Mouse (Mus musculus) liver, embryonic 13.5 days (tissue): Measurements from ENCODE around the gene Fetub. TPM values are rescaled to one million over a fixed set of nuclear protein-coding genes. Genes with fewer than 3 reads are reported as not detected.
"Not testable (repeated sequence)": the region's sequence is repeated elsewhere in the genome, so short reads cannot be mapped to it uniquely, and the experiment has no call there.

Experiments used
- ATAC-seq: fragments of 200-750 bp; cut with Nextera tagmentation; 2 replicates; pipeline ENCODE4 v1.8.0; 2017; ENCODE audit warnings: low read depth, mild to moderate bottlenecking, moderate number of reproducible peaks, moderate library complexity
- DNase-seq: peaks from one replicate; pipeline ENCODE4 v3.0.0; 2022
- H3K27ac ChIP-seq: fragments of 300-500 bp; sonication (generic); 2 replicates; pipeline ENCODE4 v1.5.1; 2015; ENCODE audit warnings: moderate library complexity, mild to moderate bottlenecking, inconsistent platforms
- H3K27me3 ChIP-seq: fragments of 300-500 bp; sonication (generic); 2 replicates; pipeline ENCODE4 v1.6.1; 2015; ENCODE audit warnings: mild to moderate bottlenecking, inconsistent platforms
- H3K36me3 ChIP-seq: fragments of 300-500 bp; sonication (generic); 2 replicates; pipeline ENCODE4 v1.6.1; 2015; ENCODE audit warnings: mild to moderate bottlenecking, inconsistent platforms
- H3K4me1 ChIP-seq: fragments of 300-500 bp; sonication (generic); replicated peaks from 2 replicates; pipeline ENCODE4 v1.6.1; 2015; ENCODE audit warnings: inconsistent platforms
- H3K4me2 ChIP-seq: fragments of 300-500 bp; sonication (generic); 2 replicates; pipeline ENCODE4 v1.6.1; 2015; ENCODE audit warnings: inconsistent platforms, mild to moderate bottlenecking, moderate library complexity
- H3K4me3 ChIP-seq: fragments of 300-500 bp; sonication (generic); replicated peaks from 2 replicates; pipeline ENCODE4 v1.5.1; 2015; ENCODE audit warnings: mild to moderate bottlenecking, inconsistent platforms
- H3K9ac ChIP-seq: fragments of 300-500 bp; sonication (generic); 2 replicates; pipeline ENCODE4 v1.6.1; 2015; ENCODE audit warnings: mild to moderate bottlenecking, inconsistent platforms
- H3K9me3 ChIP-seq: fragments of 300-500 bp; sonication (generic); replicated peaks from 2 replicates; pipeline ENCODE4 v1.6.1; 2016; ENCODE audit warnings: inconsistent platforms
- WGBS: fragments of 180-500 bp; shearing (Covaris S2); methylation state at CpG from one replicate; pipeline ENCODE4 v1.1.7; 2015; ENCODE audit not compliant: insufficient replicate concordance; 5-methylcytosine and 5-hydroxymethylcytosine counted together
- polyA plus RNA-seq: library from polyadenylated mRNA; unstranded; fragments of >200 nt; fragmentation: Nextera tagmentation; extraction: Ambion mirVana; gene quantifications from 2 replicates; pipeline ENCODE4 v1.2.1, GENCODE M21; 2015

Fetub gene
- polyA plus RNA-seq, 1 experiment from 2014 or later, result 0.86 TPM

DNA sequence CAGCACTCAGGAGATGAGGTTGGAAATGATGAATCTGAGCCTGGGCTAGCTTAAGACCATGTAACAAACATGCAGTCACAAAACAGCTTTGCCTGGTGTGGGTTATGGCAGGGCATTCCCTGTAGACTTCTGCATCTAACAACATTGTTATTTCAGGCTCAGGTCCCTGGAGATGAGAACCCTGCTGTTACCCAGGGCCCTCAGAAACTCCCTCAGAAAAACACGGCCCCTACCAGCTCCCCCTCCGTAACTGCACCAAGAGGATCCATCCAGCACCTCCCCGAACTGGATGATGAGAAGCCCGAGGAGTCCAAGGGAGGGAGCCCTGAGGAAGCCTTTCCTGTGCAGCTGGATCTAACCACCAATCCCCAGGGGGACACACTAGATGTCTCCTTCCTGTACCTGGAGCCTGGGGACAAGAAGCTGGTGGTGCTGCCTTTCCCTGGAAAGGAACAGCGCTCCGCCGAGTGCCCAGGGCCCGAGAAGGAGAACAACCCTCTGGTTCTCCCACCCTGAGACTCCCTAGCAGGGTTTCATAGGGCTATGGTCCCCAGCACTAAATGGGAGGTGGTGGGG is 21.1 kb downstream of the Fetub start:
- H3K27ac ChIP-seq, result no peak overlapping the region
- no peak for ATAC-seq

GRCm38 (mm10) chr16:22941825-22942476 is 23.8 kb downstream of the Fetub start:
- not testable (repeated sequence) for H3K4me3 ChIP-seq, H3K27me3 ChIP-seq, DNase-seq, ATAC-seq, H3K9ac ChIP-seq, H3K4me2 ChIP-seq, H3K27ac ChIP-seq, H3K9me3 ChIP-seq, H3K4me1 ChIP-seq, H3K36me3 ChIP-seq

More for the DNA sequence above, 21.1 kb downstream of the Fetub start:
- Histone ChIP-seq H3K4me1 (no peaks in the 10 kb centered on the region), H3K9ac (no peak overlapping the region), H3K27me3 (no peaks in the 10 kb centered on the region), H3K36me3 (no peaks in the 10 kb centered on the region), H3K4me2 (no peak overlapping the region), H3K4me3 (no peak overlapping the region), H3K9me3 (no peaks in the 10 kb centered on the region)
- WGBS, result 67% methylated on average over 8 of the region's 8 CpGs
- DNase-seq, result no peak

- no peak overlapping the region for H3K9ac ChIP-seq
- no peaks in the 10 kb centered on the region for H3K9me3 ChIP-seq
- no peak for DNase-seq
- H3K27me3 ChIP-seq, result no peaks in the 10 kb centered on the region
- peaks cover 5% of the 10 kb centered on the region; the same call in 1 of the 2 replicates for H3K4me1 ChIP-seq
- ATAC-seq, result no peak
- no peak overlapping the region for H3K27ac ChIP-seq
- H3K4me2 ChIP-seq, result no peak overlapping the region
- WGBS, result 66% methylated on average over 2 of the region's 2 CpGs
- H3K4me3 ChIP-seq, result no peak overlapping the region
- no peaks in the 10 kb centered on the region for H3K36me3 ChIP-seq
Observed at GRCm38 (mm10) chr16:22947371-22947770, 29.2 kb downstream of the Fetub start.

DNA sequence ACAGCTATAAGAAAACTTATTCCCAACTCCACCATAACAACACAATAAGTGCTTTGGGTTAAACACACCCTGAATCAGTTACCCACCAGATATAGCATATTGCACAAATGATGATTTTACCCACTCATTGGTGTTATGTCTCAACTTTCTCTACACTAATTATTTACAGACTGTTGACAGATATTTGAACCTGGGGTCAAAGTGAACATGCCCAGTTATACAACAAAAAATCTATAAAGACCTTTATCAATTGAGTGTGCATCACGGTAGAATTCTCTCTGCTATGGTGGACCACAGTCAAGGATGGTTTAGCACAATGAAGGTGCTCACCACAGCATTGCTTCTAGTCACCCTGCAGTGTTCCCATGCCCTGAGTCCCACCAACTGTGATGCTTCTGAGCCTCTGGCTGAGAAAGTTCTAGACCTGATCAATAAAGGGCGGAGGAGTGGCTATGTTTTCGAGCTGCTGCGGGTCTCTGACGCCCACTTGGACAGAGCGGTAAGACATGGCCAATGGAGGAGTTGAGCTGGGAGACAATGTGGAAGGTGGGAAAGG is 32.8 kb downstream of the Fetub start, which contains the start of gene Hrg:
Hrg (plus strand) TSS at position 233 of the 556 bp plus-strand sequence.
- 80% methylated on average over 6 of the region's 6 CpGs for WGBS
- ATAC-seq, result no peak
- no peak within 1 kb of the TSS for H3K4me3 ChIP-seq
- no peaks in the 10 kb centered on the region for H3K36me3 ChIP-seq
- H3K9me3 ChIP-seq, result no peaks in the 10 kb centered on the region
- no peak within 1 kb of the TSS for H3K27ac ChIP-seq
- H3K9ac ChIP-seq, result no peak within 1 kb of the TSS
- H3K4me1 ChIP-seq, result peaks cover 5% of the 10 kb centered on the region; the same call in 1 of the 2 replicates
- no peak for DNase-seq
- no peak within 1 kb of the TSS for H3K4me2 ChIP-seq
- H3K27me3 ChIP-seq, result no peaks in the 10 kb centered on the region

DNA sequence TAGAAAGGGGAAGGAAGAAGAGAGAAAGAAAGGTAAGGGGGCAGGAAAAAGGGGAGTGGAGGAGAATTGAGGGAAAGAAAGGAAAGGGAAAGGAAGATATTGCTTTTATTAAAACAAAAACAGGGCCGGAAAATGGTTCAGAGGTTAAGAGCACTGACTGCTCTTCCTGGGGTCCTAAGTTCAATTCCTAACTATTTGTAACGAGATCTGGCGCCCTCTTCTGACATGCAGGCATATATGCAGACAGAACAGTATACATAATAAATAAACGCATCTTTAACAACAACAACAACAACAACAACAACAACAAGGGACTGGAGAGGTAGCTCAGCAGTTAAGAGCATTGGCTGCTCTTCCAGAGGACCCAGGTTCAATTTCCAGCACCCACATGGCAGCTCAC is 34.9 kb downstream of the Fetub start:
- Histone ChIP-seq H3K4me2 (no peak overlapping the region), H3K4me3 (no peak overlapping the region), H3K9me3 (no peaks in the 10 kb centered on the region), H3K4me1 (peaks cover 5% of the 10 kb centered on the region; the same call in 1 of the 2 replicates), H3K9ac (no peak overlapping the region), H3K27ac (no peak overlapping the region), H3K27me3 (no peaks in the 10 kb centered on the region), H3K36me3 (no peaks in the 10 kb centered on the region)
- 17% methylated on average over 4 of the region's 4 CpGs for WGBS
- ATAC-seq, result no peak
- DNase-seq, result no peak

DNA sequence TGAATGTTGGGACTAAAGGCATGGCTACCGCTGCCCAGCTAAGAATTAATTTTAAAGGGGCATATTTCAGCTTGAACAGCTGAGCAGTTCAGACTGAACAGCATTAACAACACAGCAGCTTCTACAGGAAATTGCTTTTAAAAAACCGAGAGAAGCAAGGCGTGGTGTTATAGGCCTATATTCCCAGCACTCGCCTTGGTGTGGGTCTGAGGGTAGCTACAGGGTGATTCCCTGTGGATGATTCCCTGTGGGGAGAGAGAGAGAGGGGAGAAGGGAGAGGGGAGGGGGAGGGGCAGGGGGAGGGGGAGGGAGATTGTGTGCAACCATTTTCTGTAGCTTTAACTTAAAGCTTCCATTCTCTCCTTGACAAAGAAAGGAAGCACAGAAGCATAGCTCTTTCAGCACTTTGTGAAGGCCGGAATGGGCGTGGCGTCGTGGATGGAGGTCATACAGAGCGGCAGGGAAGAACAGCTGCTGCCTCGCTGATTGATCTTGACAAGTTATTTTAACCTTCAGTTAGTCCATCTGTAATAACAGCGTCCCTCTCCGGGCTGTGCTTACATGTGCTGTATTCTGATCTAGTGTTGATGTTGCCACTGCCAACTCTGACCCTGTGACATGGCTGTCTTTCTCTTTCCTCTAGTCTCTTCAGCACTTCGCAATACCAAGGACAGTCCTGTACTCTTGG is 37.4 kb downstream of the Fetub start:
- H3K4me2 ChIP-seq, result no peak overlapping the region
- peaks cover 5% of the 10 kb centered on the region; the same call in 1 of the 2 replicates for H3K4me1 ChIP-seq
- no peak for ATAC-seq
- H3K9ac ChIP-seq, result no peak overlapping the region
- H3K4me3 ChIP-seq, result no peak overlapping the region
- no peak for DNase-seq
- no peaks in the 10 kb centered on the region for H3K36me3 ChIP-seq
- H3K27ac ChIP-seq, result no peak overlapping the region
- H3K9me3 ChIP-seq, result no peaks in the 10 kb centered on the region
- WGBS, result 61% methylated on average over 13 of the region's 13 CpGs
- no peaks in the 10 kb centered on the region for H3K27me3 ChIP-seq

DNA sequence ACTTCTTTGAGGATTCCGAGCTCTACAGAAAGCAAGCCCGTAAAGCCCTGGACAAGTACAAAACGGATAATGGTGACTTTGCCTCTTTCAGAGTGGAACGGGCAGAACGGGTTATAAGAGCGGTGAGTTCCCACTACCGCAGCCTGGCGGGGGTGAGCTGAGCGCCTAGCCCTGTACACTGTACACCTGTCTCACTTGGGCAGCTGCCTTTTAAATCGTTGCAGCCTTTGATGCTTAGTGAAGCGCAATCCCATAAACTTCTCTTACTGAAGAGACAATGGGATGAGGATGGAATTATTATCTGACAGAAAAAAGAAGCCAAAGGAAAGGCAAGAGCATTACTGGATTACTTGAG is 37.9 kb downstream of the Fetub start:
- DNase-seq, result no peak
- H3K4me3 ChIP-seq, result no peak overlapping the region
- no peak for ATAC-seq
- H3K9ac ChIP-seq, result no peak overlapping the region
- no peak overlapping the region for H3K27ac ChIP-seq
- H3K4me2 ChIP-seq, result no peak overlapping the region
- H3K4me1 ChIP-seq, result peaks cover 2% of the 10 kb centered on the region; the same call in 1 of the 2 replicates
- no peaks in the 10 kb centered on the region for H3K36me3 ChIP-seq
- 71% methylated on average over 11 of the region's 11 CpGs for WGBS
- H3K27me3 ChIP-seq, result no peaks in the 10 kb centered on the region
- H3K9me3 ChIP-seq, result no peaks in the 10 kb centered on the region

DNA sequence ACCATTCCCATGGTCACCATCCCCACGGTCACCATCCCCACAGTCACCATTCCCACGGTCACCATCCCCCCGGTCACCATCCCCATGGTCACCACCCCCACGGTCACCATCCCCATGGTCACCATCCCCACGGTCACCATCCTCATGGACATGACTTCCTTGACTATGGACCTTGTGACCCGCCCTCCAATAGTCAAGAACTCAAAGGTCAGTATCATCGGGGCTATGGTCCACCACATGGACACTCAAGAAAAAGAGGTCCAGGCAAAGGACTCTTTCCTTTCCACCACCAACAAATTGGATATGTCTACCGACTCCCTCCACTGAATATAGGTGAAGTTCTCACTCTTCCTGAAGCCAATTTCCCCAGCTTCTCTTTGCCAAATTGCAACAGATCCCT is 42.9 kb downstream of the Fetub start:
- ATAC-seq, result no peak
- no peak overlapping the region for H3K27ac ChIP-seq
- H3K36me3 ChIP-seq, result no peaks in the 10 kb centered on the region
- no peaks in the 10 kb centered on the region for H3K27me3 ChIP-seq
- no peaks in the 10 kb centered on the region for H3K4me1 ChIP-seq
- H3K9ac ChIP-seq, result no peak overlapping the region
- H3K4me2 ChIP-seq, result no peak overlapping the region
- H3K4me3 ChIP-seq, result no peak overlapping the region
- WGBS, result 73% methylated on average over 8 of the region's 8 CpGs
- no peaks in the 10 kb centered on the region for H3K9me3 ChIP-seq
- DNase-seq, result no peak

- H3K9ac ChIP-seq, result no peak overlapping the region
- no peak overlapping the region for H3K4me2 ChIP-seq
- H3K36me3 ChIP-seq, result no peaks in the 10 kb centered on the region
- 57% methylated on average over 5 of the region's 5 CpGs for WGBS
- H3K4me3 ChIP-seq, result no peak overlapping the region
- ATAC-seq, result no peak
- no peaks in the 10 kb centered on the region for H3K27me3 ChIP-seq
- H3K9me3 ChIP-seq, result no peaks in the 10 kb centered on the region
- DNase-seq, result no peak
- H3K4me1 ChIP-seq, result no peaks in the 10 kb centered on the region
- no peak overlapping the region for H3K27ac ChIP-seq
Observed at GRCm38 (mm10) chr16:22962256-22962655, 44.1 kb downstream of the Fetub start.

- DNase-seq (no peak), ATAC-seq (no peak)
Observed at GRCm38 (mm10) chr16:22963293-22963692, 45.2 kb downstream of the Fetub start.

GRCm38 (mm10) chr16:22967383-22968030 is 49.4 kb downstream of the Fetub start:
- no peak overlapping the region for H3K4me3 ChIP-seq
- DNase-seq (no peak), ATAC-seq (no peak)
- H3K9ac ChIP-seq, result no peak overlapping the region
- H3K4me1 ChIP-seq, result no peaks in the 10 kb centered on the region
- H3K27ac ChIP-seq, result no peak overlapping the region
- H3K4me2 ChIP-seq, result no peak overlapping the region
- H3K36me3 ChIP-seq, result no peaks in the 10 kb centered on the region
- no peaks in the 10 kb centered on the region for H3K9me3 ChIP-seq
- no peaks in the 10 kb centered on the region for H3K27me3 ChIP-seq
- WGBS, result 23% methylated on average over 1 of the region's 1 CpGs

More at GRCm38 (mm10) chr16:22963293-22963692, 45.2 kb downstream of the Fetub start:
- no peak overlapping the region for H3K27ac ChIP-seq
- no peaks in the 10 kb centered on the region for H3K36me3 ChIP-seq
- H3K27me3 ChIP-seq, result no peaks in the 10 kb centered on the region
- H3K9me3 ChIP-seq, result no peaks in the 10 kb centered on the region
- no peaks in the 10 kb centered on the region for H3K4me1 ChIP-seq
- H3K4me2 ChIP-seq, result no peak overlapping the region
- H3K4me3 ChIP-seq, result no peak overlapping the region
- H3K9ac ChIP-seq, result no peak overlapping the region
